Mouse (Mus musculus): ENCODE results near the gene 4921524J17Rik.

4921524J17Rik gene

GRCm38 (mm10) chr8:85381926-85382325 lies 50.7 kb downstream of the 4921524J17Rik start:
- CTCF ChIA-PET = no interaction called here

- CTCF ChIA-PET = no interaction called here
Observed at GRCm38 (mm10) chr8:85380824-85381209, 51.8 kb downstream of the 4921524J17Rik start.

- CTCF ChIA-PET = no interaction called here
Observed at GRCm38 (mm10) chr8:85380123-85380823, 52.4 kb downstream of the 4921524J17Rik start.

GRCm38 (mm10) chr8:85379142-85379781 lies 53.4 kb downstream of the 4921524J17Rik start:
- CTCF ChIA-PET = interaction anchor here (0.6 kb wide), 1 partner anchor 979 kb away, joined by 4 read pairs; no protein-coding TSS in a partner anchor

- CTCF ChIA-PET = no interaction called here
Observed at GRCm38 (mm10) chr8:85376516-85376915, 56.1 kb downstream of the 4921524J17Rik start.

- CTCF ChIA-PET = no interaction called here
Observed at GRCm38 (mm10) chr8:85374286-85374685, 58.3 kb downstream of the 4921524J17Rik start.

- CTCF ChIA-PET = no interaction called here
Observed at GRCm38 (mm10) chr8:85373435-85374039, 59.1 kb downstream of the 4921524J17Rik start.

GRCm38 (mm10) chr8:85372465-85372839 lies 60.2 kb downstream of the 4921524J17Rik start:
- CTCF ChIA-PET = no interaction called here

GRCm38 (mm10) chr8:85371736-85372464 lies 60.7 kb downstream of the 4921524J17Rik start:
- CTCF ChIA-PET = no interaction called here

- CTCF ChIA-PET = no interaction called here
Observed at GRCm38 (mm10) chr8:85365176-85365575, 67.5 kb downstream of the 4921524J17Rik start.

GRCm38 (mm10) chr8:85364628-85365027 lies 68.0 kb downstream of the 4921524J17Rik start:
- CTCF ChIA-PET = no interaction called here

GRCm38 (mm10) chr8:85363406-85363805 lies 69.2 kb downstream of the 4921524J17Rik start:
- CTCF ChIA-PET = no interaction called here

- CTCF ChIA-PET = no interaction called here
Observed at GRCm38 (mm10) chr8:85362211-85362610, 70.4 kb downstream of the 4921524J17Rik start.
